20 mouse cellular contexts compared by ENCODE assay signal in the genomic region with DNA sequence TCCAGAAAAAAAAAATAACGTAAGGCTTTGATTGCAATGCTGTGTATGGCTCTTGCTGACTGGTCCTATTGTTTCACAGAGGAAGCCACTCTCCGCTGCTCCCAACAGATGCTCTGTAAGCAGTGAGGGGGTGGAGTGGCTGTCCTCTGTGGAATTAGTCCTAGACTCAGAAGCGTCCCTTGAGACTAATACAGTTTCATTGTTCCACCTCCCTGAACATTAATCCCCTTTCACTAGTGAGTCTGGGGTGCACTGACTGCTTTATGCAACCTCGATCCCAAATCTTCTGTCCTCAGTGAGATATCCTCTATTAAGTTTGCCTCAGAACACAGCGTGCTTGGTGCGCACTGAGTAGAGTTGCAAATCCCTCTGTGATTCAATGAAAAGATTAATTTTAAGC.
DNase-seq lines count a peak whose midpoint lies in the region; ATAC-seq lines count a peak whose summit lies in the region.
"Had no signal": no experiment of that assay in that cellular context is flagged by ENCODE, and none has a peak within 500 bp of the region (broad histone marks: within the 10 kb centered on the region; RNA-seq: fewer than 3 reads in every experiment).

No protein-coding gene starts in this region.

- ATAC-seq in forebrain, embryonic 11.5 days (replicated peaks; ENCODE audit: low FRiP score): peak; percentile 53
- ATAC-seq in forebrain, embryonic 12.5 days (ENCODE audit: low FRiP score): no peak
- ATAC-seq in neural tube, embryonic 14.5 days (ENCODE audit: low read depth): peak; percentile 54; the same call in 1 of the 2 replicates
- no peak; the same call in 1 of the 2 replicates for ATAC-seq in neural tube, embryonic 15.5 days (ENCODE audit: low FRiP score)
- 0 out of 2 replicates have a peak, but pooled peaks have one; percentile 37 for ATAC-seq in midbrain, embryonic 15.5 days (replicated peaks)
- no peak for ATAC-seq in intestine, embryonic 16.5 days
- ATAC-seq: activated CD4-positive, CD25-positive, alpha-beta regulatory T cell, adult 4 months; Patski had no signal

- peak overlapping the region; percentile 19; the same call in 1 of the 2 replicates for H3K4me2 ChIP-seq in forebrain, embryonic 11.5 days (ENCODE audit: low read depth, low read length, severe bottlenecking)
- H3K4me2 ChIP-seq in forebrain, embryonic 12.5 days: no peak overlapping the region
- H3K4me2 ChIP-seq in neural tube, embryonic 14.5 days (ENCODE audit: low read depth, low read length): no peak overlapping the region
- H3K4me2 ChIP-seq in neural tube, embryonic 15.5 days: no peak overlapping the region
- no peak overlapping the region for H3K4me2 ChIP-seq in midbrain, embryonic 15.5 days
- no peak overlapping the region for H3K4me2 ChIP-seq in intestine, embryonic 16.5 days (ENCODE audit: low read depth, low read length)
- H3K4me2 ChIP-seq: heart, embryonic 13.5 days; limb, embryonic 15.5 days had no signal

- H3K4me1 ChIP-seq in forebrain, embryonic 11.5 days (replicated peaks; ENCODE audit: control insufficient read depth, insufficient read depth, low read length): peaks cover 2% of the 10 kb centered on the region; the same call in 1 of the 2 replicates
- H3K4me1 ChIP-seq in forebrain, embryonic 12.5 days: peaks cover 16% of the 10 kb centered on the region
- peaks cover 5% of the 10 kb centered on the region; the same call in 1 of the 2 replicates for H3K4me1 ChIP-seq in neural tube, embryonic 14.5 days (ENCODE audit: control insufficient read depth, insufficient read depth, low read length)
- peaks cover 12% of the 10 kb centered on the region; the same call in 1 of the 2 replicates for H3K4me1 ChIP-seq in neural tube, embryonic 15.5 days
- H3K4me1 ChIP-seq in midbrain, embryonic 15.5 days: peaks cover 21% of the 10 kb centered on the region
- no peaks in the 10 kb centered on the region for H3K4me1 ChIP-seq in intestine, embryonic 16.5 days (ENCODE audit: control insufficient read depth, insufficient read depth, low read length)
- H3K4me1 ChIP-seq: heart, embryonic 13.5 days; limb, embryonic 15.5 days had no signal

- no peak for DNase-seq in forebrain, embryonic 11.5 days (ENCODE audit: low spot score)
- DNase-seq in lung, postnatal 25 days (ENCODE audit: low spot score): no peak
- DNase-seq: adrenal gland, postnatal 14 days; B cell, adult 2 months; cerebellum, adult 9-10 months; heart, postnatal 36 days; kidney, adult 9 months; kidney, postnatal 4 days; lung, postnatal 10 days; thymus, postnatal 4 days had no signal

- no peaks in the 10 kb centered on the region for H3K9me3 ChIP-seq in forebrain, embryonic 11.5 days (ENCODE audit: control insufficient read depth, low read length)
- H3K9me3 ChIP-seq in forebrain, embryonic 12.5 days: no peaks in the 10 kb centered on the region
- no peaks in the 10 kb centered on the region for H3K9me3 ChIP-seq in neural tube, embryonic 14.5 days (ENCODE audit: control insufficient read depth, low read length)
- no peaks in the 10 kb centered on the region for H3K9me3 ChIP-seq in neural tube, embryonic 15.5 days (replicated peaks)
- no peaks in the 10 kb centered on the region for H3K9me3 ChIP-seq in midbrain, embryonic 15.5 days
- no peaks in the 10 kb centered on the region for H3K9me3 ChIP-seq in intestine, embryonic 16.5 days (ENCODE audit: control insufficient read depth, low read length)
- H3K9me3 ChIP-seq: heart, embryonic 13.5 days; limb, embryonic 15.5 days had no signal

- no peak overlapping the region for H3K27ac ChIP-seq in forebrain, embryonic 11.5 days (ENCODE audit: low read depth, low read length)
- H3K27ac ChIP-seq in forebrain, embryonic 12.5 days: no peak overlapping the region
- H3K27ac ChIP-seq in neural tube, embryonic 14.5 days (ENCODE audit: low read depth, low read length): no peak overlapping the region
- no peak overlapping the region for H3K27ac ChIP-seq in neural tube, embryonic 15.5 days (replicated peaks)
- no peak overlapping the region for H3K27ac ChIP-seq in midbrain, embryonic 15.5 days
- H3K27ac ChIP-seq in intestine, embryonic 16.5 days (ENCODE audit: low read length): no peak overlapping the region
- H3K27ac ChIP-seq: heart, embryonic 13.5 days; limb, embryonic 15.5 days had no signal

- WGBS in forebrain, embryonic 11.5 days: 11% methylated on average over 6 of the region's 6 CpGs
- WGBS in forebrain, embryonic 12.5 days: 9% methylated on average over 6 of the region's 6 CpGs
- WGBS in neural tube, embryonic 14.5 days: 31% methylated on average over 6 of the region's 6 CpGs
- 25% methylated on average over 6 of the region's 6 CpGs for WGBS in neural tube, embryonic 15.5 days
- 11% methylated on average over 6 of the region's 6 CpGs for WGBS in midbrain, embryonic 15.5 days
- 74% methylated on average over 6 of the region's 6 CpGs for WGBS in intestine, embryonic 16.5 days

- H3K4me3 ChIP-seq in forebrain, embryonic 11.5 days (ENCODE audit: low read depth, low read length): no peak overlapping the region
- no peak overlapping the region for H3K4me3 ChIP-seq in forebrain, embryonic 12.5 days (replicated peaks)
- H3K4me3 ChIP-seq in neural tube, embryonic 14.5 days (ENCODE audit: low read depth, low read length): no peak overlapping the region
- no peak overlapping the region for H3K4me3 ChIP-seq in neural tube, embryonic 15.5 days (replicated peaks)
- H3K4me3 ChIP-seq in midbrain, embryonic 15.5 days: no peak overlapping the region
- no peak overlapping the region for H3K4me3 ChIP-seq in intestine, embryonic 16.5 days (ENCODE audit: low read length)
- H3K4me3 ChIP-seq: erythroblast, embryonic 14.5 days; heart, embryonic 13.5 days; limb, embryonic 15.5 days had no signal

- H3K36me3 ChIP-seq in forebrain, embryonic 11.5 days (ENCODE audit: control insufficient read depth, insufficient read depth, low read length): no peaks in the 10 kb centered on the region
- no peaks in the 10 kb centered on the region for H3K36me3 ChIP-seq in forebrain, embryonic 12.5 days (replicated peaks)
- H3K36me3 ChIP-seq in neural tube, embryonic 14.5 days (ENCODE audit: control insufficient read depth, insufficient read depth, low read length): no peaks in the 10 kb centered on the region
- no peaks in the 10 kb centered on the region for H3K36me3 ChIP-seq in neural tube, embryonic 15.5 days
- H3K36me3 ChIP-seq in midbrain, embryonic 15.5 days (replicated peaks): no peaks in the 10 kb centered on the region
- H3K36me3 ChIP-seq in intestine, embryonic 16.5 days (ENCODE audit: control insufficient read depth, insufficient read depth, low read length): no peaks in the 10 kb centered on the region
- H3K36me3 ChIP-seq: heart, embryonic 13.5 days; limb, embryonic 15.5 days had no signal

- no peaks in the 10 kb centered on the region for H3K27me3 ChIP-seq in forebrain, embryonic 11.5 days (ENCODE audit: control insufficient read depth, insufficient read depth, low read length)
- H3K27me3 ChIP-seq in forebrain, embryonic 12.5 days: no peaks in the 10 kb centered on the region
- no peaks in the 10 kb centered on the region for H3K27me3 ChIP-seq in neural tube, embryonic 14.5 days (ENCODE audit: control insufficient read depth, insufficient read depth, low read length)
- no peaks in the 10 kb centered on the region for H3K27me3 ChIP-seq in neural tube, embryonic 15.5 days (replicated peaks)
- no peaks in the 10 kb centered on the region for H3K27me3 ChIP-seq in midbrain, embryonic 15.5 days (replicated peaks)
- no peaks in the 10 kb centered on the region for H3K27me3 ChIP-seq in intestine, embryonic 16.5 days (replicated peaks; ENCODE audit: control insufficient read depth, insufficient read depth, low read length)
- H3K27me3 ChIP-seq: limb, embryonic 15.5 days had no signal

- H3K9ac ChIP-seq in forebrain, embryonic 11.5 days (ENCODE audit: low read length): no peak overlapping the region
- no peak overlapping the region for H3K9ac ChIP-seq in forebrain, embryonic 12.5 days
- H3K9ac ChIP-seq in neural tube, embryonic 14.5 days (replicated peaks; ENCODE audit: low read depth, low read length): no peak overlapping the region
- H3K9ac ChIP-seq in neural tube, embryonic 15.5 days (replicated peaks): no peak overlapping the region
- no peak overlapping the region for H3K9ac ChIP-seq in midbrain, embryonic 15.5 days
- no peak overlapping the region for H3K9ac ChIP-seq in intestine, embryonic 16.5 days (ENCODE audit: low read depth, low read length)
- H3K9ac ChIP-seq: heart, embryonic 13.5 days; limb, embryonic 15.5 days had no signal

Comparison
In these comparisons a context has a peak if more than half of its experiments do, and no peak if none do; other contexts are left out.
1. ATAC-seq: peak in forebrain, embryonic 11.5 days (single experiment), neural tube, embryonic 14.5 days (single experiment) and midbrain, embryonic 15.5 days (single experiment); none in forebrain, embryonic 12.5 days (single experiment), neural tube, embryonic 15.5 days (single experiment) and intestine, embryonic 16.5 days (single experiment).